Mouse (Mus musculus) lung, adult 2 months (tissue): Measurements from ENCODE around the gene Impg2.

ENCODE experiments used
- CTCF ChIP-seq: fragments of 200-500 bp; IDR thresholded peaks from 2 replicates; pipeline ENCODE4 v1.5.1; 2011; ENCODE audit warnings: mild to moderate bottlenecking, low read length, control low read depth; ENCODE audit not compliant: insufficient read depth
- POLR2A ChIP-seq: fragments of 200-500 bp; IDR thresholded peaks from 2 replicates; pipeline ENCODE4 v1.6.1; 2011; ENCODE audit warnings: low read depth, mild to moderate bottlenecking, control low read depth, low read length, borderline replicate concordance; ENCODE audit errors: extremely low read depth

DNA sequence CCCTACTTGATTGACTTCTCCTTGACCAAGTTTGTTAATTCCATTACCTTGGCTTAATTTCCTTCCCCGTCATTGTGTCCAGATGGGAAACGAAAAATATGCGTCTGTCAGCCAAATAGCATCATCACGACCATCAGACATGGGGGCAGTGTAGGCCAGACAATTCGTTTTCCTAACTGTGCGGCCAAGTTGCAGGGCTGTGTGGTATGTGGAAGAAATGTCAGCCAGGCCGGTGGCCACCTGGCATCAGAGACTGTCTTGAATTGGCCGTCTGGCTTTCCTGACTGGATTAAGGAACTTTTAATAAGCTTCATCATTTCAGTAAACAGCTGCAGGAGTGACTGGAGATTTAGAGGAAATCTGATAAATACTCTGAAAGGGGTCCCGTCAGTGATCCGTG, 28.6 kb downstream of the Impg2 start:
- TF ChIP-seq POLR2A (no peak), CTCF (no peak)
